Mouse (Mus musculus) MEL (cell line): ENCODE data around the gene Dmac2. TPM values are rescaled to one million over a fixed set of nuclear protein-coding genes. Genes with fewer than 3 reads are reported as not detected.

ENCODE experiments used
- DNase-seq: peaks from one replicate; pipeline ENCODE4 v3.0.0; 2011; ENCODE audit warnings: low read depth, low spot score
- H3K27ac ChIP-seq: 2 replicates; pipeline ENCODE4 v1.5.1; 2012; ENCODE audit warnings: low read depth, mild to moderate bottlenecking, control low read depth, low read length, moderate library complexity; ENCODE audit not compliant: control insufficient read depth
- H3K27me3 ChIP-seq, 2 experiments: fragments of 150-350 bp in 1 of 2; sonication (generic) in 1 of 2; 2 replicates each; pipeline ENCODE4 v1.6.1; 2012; ENCODE audit warnings: low read length in 2 of 2, mild to moderate bottlenecking in 2 of 2, improper control_type of control experiment in 1 of 2, moderate library complexity in 1 of 2; ENCODE audit not compliant: insufficient read depth in 2 of 2, control insufficient read depth in 1 of 2
- H3K36me3 ChIP-seq, 2 experiments: 2 replicates each; pipeline ENCODE4 v1.6.1; 2012 to 2014; ENCODE audit warnings: low read length in 2 of 2, improper control_type of control experiment in 1 of 2, inconsistent platforms in 1 of 2, mild to moderate bottlenecking in 1 of 2; ENCODE audit not compliant: insufficient read depth in 2 of 2, control insufficient read depth in 1 of 2
- H3K4me1 ChIP-seq, 2 experiments: fragments of 150-350 bp in 1 of 2; sonication (generic) in 1 of 2; 2 replicates each; pipeline ENCODE4 v1.6.1; 2012; ENCODE audit warnings: low read length in 2 of 2, improper control_type of control experiment in 1 of 2, mild to moderate bottlenecking in 1 of 2; ENCODE audit not compliant: insufficient read depth in 2 of 2, control insufficient read depth in 1 of 2
- H3K4me3 ChIP-seq, 2 experiments: fragments of 150-350 bp in 1 of 2; sonication (generic) in 1 of 2; 2 replicates each; pipeline ENCODE4 v1.5.1; 2012; ENCODE audit warnings: low read depth in 2 of 2, low read length in 2 of 2, mild to moderate bottlenecking in 2 of 2, moderate library complexity in 2 of 2, control low read depth in 1 of 2, improper control_type of control experiment in 1 of 2; ENCODE audit not compliant: control insufficient read depth in 1 of 2, insufficient read depth in 1 of 2
- H3K79me2 ChIP-seq: 2 replicates; pipeline ENCODE4 v1.6.1; 2012; ENCODE audit warnings: mild to moderate bottlenecking, low read length, moderate library complexity; ENCODE audit not compliant: control insufficient read depth, poor library complexity, insufficient read depth
- H3K9ac ChIP-seq: 2 replicates; pipeline ENCODE4 v1.6.1; 2012; ENCODE audit warnings: low read depth, mild to moderate bottlenecking, control low read depth, low read length, moderate library complexity; ENCODE audit not compliant: control insufficient read depth, poor library complexity, severe bottlenecking
- H3K9me3 ChIP-seq: fragments of 150-350 bp; sonication (generic); replicated peaks from 2 replicates; pipeline ENCODE4 v1.6.1; 2012; ENCODE audit warnings: mild to moderate bottlenecking, low read length, improper control_type of control experiment, moderate library complexity; ENCODE audit not compliant: insufficient read depth
- CTCF ChIP-seq, 3 experiments: IDR thresholded peaks in 2 of 3; conservative IDR thresholded peaks in 1 of 3; 2 replicates each; pipeline ENCODE4 v1.5.1; 2011 to 2012; ENCODE audit warnings: low read length in 3 of 3, low read depth in 2 of 3, mild to moderate bottlenecking in 2 of 3, improper control_type of control experiment in 1 of 3, inconsistent platforms in 1 of 3, mixed read lengths in 1 of 3, moderate library complexity in 1 of 3; ENCODE audit not compliant: control insufficient read depth in 1 of 3, insufficient read depth in 1 of 3, poor library complexity in 1 of 3, severe bottlenecking in 1 of 3
- ELF1 ChIP-seq: IDR thresholded peaks from 2 replicates; pipeline ENCODE4 v1.6.1; 2014; ENCODE audit warnings: low read depth, mild to moderate bottlenecking, inconsistent platforms, low read length, improper control_type of control experiment, moderate library complexity
- ETS1 ChIP-seq: IDR thresholded peaks from 2 replicates; pipeline ENCODE4 v1.6.1; 2012; ENCODE audit warnings: low read depth, mild to moderate bottlenecking, inconsistent platforms, low read length, improper control_type of control experiment, moderate library complexity
- MEF2A ChIP-seq: IDR thresholded peaks from 2 replicates; pipeline ENCODE4 v1.6.1; 2014; ENCODE audit warnings: low read depth, mild to moderate bottlenecking, inconsistent platforms, low read length, improper control_type of control experiment; ENCODE audit not compliant: poor library complexity, insufficient replicate concordance, severe bottlenecking; ENCODE audit errors: extremely low read depth
- MYB ChIP-seq: IDR thresholded peaks from 2 replicates; pipeline ENCODE4 v1.6.1; 2011; ENCODE audit warnings: mild to moderate bottlenecking, low read depth, low read length, improper control_type of control experiment
- POLR2AphosphoS2 ChIP-seq: IDR thresholded peaks from 2 replicates; pipeline ENCODE4 v1.6.1; 2011; ENCODE audit warnings: low read length, improper control_type of control experiment
- RAD21 ChIP-seq: IDR thresholded peaks from 2 replicates; pipeline ENCODE4 v1.6.1; 2011; ENCODE audit warnings: mild to moderate bottlenecking, low read depth, low read length, improper control_type of control experiment
- RCOR1 ChIP-seq: IDR thresholded peaks from 2 replicates; pipeline ENCODE4 v1.6.1; 2012; ENCODE audit warnings: low read depth, mild to moderate bottlenecking, inconsistent platforms, low read length, improper control_type of control experiment
- SMC3 ChIP-seq: IDR thresholded peaks from 2 replicates; pipeline ENCODE4 v1.6.1; 2011; ENCODE audit warnings: low read depth, low read length, improper control_type of control experiment
- TAL1 ChIP-seq: IDR thresholded peaks from 2 replicates; pipeline ENCODE4 v1.6.1; 2012; ENCODE audit warnings: mild to moderate bottlenecking, inconsistent platforms, low read length, moderate library complexity, mixed read lengths
- ZC3H11A ChIP-seq: IDR thresholded peaks from 2 replicates; pipeline ENCODE4 v1.6.1; 2012; ENCODE audit warnings: low read depth, mild to moderate bottlenecking, inconsistent platforms, low read length, improper control_type of control experiment
- ZKSCAN1 ChIP-seq: IDR thresholded peaks from 2 replicates; pipeline ENCODE4 v1.6.1; 2012; ENCODE audit warnings: low read depth, mild to moderate bottlenecking, inconsistent platforms, low read length, improper control_type of control experiment, moderate library complexity
- polyA plus RNA-seq, 2 experiments: library from polyadenylated mRNA; stranded (reverse) in 1 of 2; unstranded in 1 of 2; fragments of >175 nt in 1 of 2; fragments of >200 nt in 1 of 2; gene quantifications; 2 replicates each; pipeline versions ENCODE4 v1.2.1 to v1.2.4; 2012; ENCODE audit warnings: low replicate concordance in 2 of 2, low read depth in 1 of 2; ENCODE audit not compliant: insufficient read length in 2 of 2, insufficient read depth in 1 of 2, missing spikeins in 1 of 2
- total RNA-seq: library from RNA; depleted of rRNA; stranded (reverse); fragments of 300-350 nt; gene quantifications from 2 replicates; pipeline ENCODE4 v1.2.3, GENCODE M21; 2012

Gene Dmac2
- total and polyA plus RNA-seq, 3 experiments: 14.8 to 32.8 TPM; not detected in 1

GRCm38 (mm10) chr7:25670096-25670495 is 50.9 kb downstream of the Dmac2 start:
- 0 out of 4 replicates have a peak, but pooled peaks cover 0 to 3% of the 10 kb centered on the region in 2 experiments for H3K4me1 ChIP-seq
- H3K27me3 ChIP-seq: no peaks in the 10 kb centered on the region
- no peak overlapping the region for H3K9ac ChIP-seq
- peaks cover 0 to 2% of the 10 kb centered on the region in 2 experiments; a peak in 3 of 4 replicates for H3K36me3 ChIP-seq
- no peak for DNase-seq
- no peaks in the 10 kb centered on the region for H3K9me3 ChIP-seq
- no peaks in the 10 kb centered on the region for H3K79me2 ChIP-seq
- no peak overlapping the region for H3K4me3 ChIP-seq
- no peak for TF ChIP-seq RCOR1
- no peak for TF ChIP-seq MYB
- no peak overlapping the region for H3K27ac ChIP-seq

DNA sequence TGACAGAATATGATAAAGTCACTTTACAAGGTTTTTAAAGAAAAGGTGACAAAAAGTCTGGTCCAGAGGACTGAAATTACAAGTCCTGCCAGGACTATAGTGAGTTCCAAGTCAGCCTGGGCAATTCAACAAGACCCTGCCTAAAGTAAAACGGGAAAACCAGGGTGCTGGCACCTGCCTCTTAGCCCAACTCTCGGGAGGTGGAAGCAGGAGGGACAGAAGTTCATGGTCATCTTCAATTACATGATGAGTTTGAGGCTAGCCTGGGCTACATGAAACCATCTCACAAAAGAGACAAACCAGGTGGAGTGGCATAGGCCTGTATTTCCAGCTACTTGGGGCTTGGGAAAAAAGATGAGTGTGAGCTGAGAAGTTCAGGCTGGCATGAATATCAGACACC is 52.5 kb downstream of the Dmac2 start:
- Histone ChIP-seq H3K9me3 (no peaks in the 10 kb centered on the region), H3K9ac (no peak overlapping the region), H3K36me3 (peaks cover 0 to 2% of the 10 kb centered on the region in 2 experiments; a peak in 2 of 4 replicates), H3K27ac (no peak overlapping the region), H3K79me2 (no peaks in the 10 kb centered on the region), H3K4me3 (no peak overlapping the region), H3K27me3 (no peaks in the 10 kb centered on the region), H3K4me1 (0 out of 4 replicates have a peak, but pooled peaks cover 0 to 3% of the 10 kb centered on the region in 2 experiments)
- no peak for DNase-seq
- TF ChIP-seq TAL1 (no peak), POLR2AphosphoS2 (0 out of 2 replicates have a peak, but pooled peaks have one; percentile 12), ZC3H11A (no peak), ETS1 (no peak), ZKSCAN1 (no peak), ELF1 (no peak)

- DNase-seq: peak; percentile 56
- H3K36me3 ChIP-seq: no peaks in the 10 kb centered on the region; a peak in 2 of 4 replicates
Measured at GRCm38 (mm10) chr7:25672442-25672841, 53.2 kb downstream of the Dmac2 start.

More at GRCm38 (mm10) chr7:25672442-25672841, 53.2 kb downstream of the Dmac2 start:
- H3K27me3 ChIP-seq: no peaks in the 10 kb centered on the region
- 0 out of 4 replicates have a peak, but pooled peaks cover 0 to 3% of the 10 kb centered on the region in 2 experiments for H3K4me1 ChIP-seq
- H3K4me3 ChIP-seq: no peak overlapping the region
- no peaks in the 10 kb centered on the region for H3K79me2 ChIP-seq
- peak; percentile 55 to 66 (median 55) for TF ChIP-seq CTCF (IDR thresholded peaks at IDR 0.05 in 2 of 3, conservative IDR thresholded peaks at IDR 0.05 in 1 of 3; ENCODE audit: control insufficient read depth in 1 of 3, insufficient read depth in 1 of 3, low read depth in 2 of 3, low read length in 3 of 3, poor library complexity in 1 of 3, severe bottlenecking in 1 of 3)
- TF ChIP-seq SMC3: peak; percentile 30; the same call in 1 of the 2 replicates
- TF ChIP-seq RAD21: peak; percentile 13
- TF ChIP-seq MEF2A: no peak
- no peak overlapping the region for H3K27ac ChIP-seq
- no peaks in the 10 kb centered on the region for H3K9me3 ChIP-seq
- H3K9ac ChIP-seq: no peak overlapping the region
